Mouse (Mus musculus): ENCODE measurements around the gene Zbtb46.

The Zbtb46 gene

GRCm38 (mm10) chr2:181463008-181463738 lies 3.9 kb upstream of the Zbtb46 start:
- peak; percentile 84 for DNase-seq

GRCm38 (mm10) chr2:181462604-181463003 lies 3.4 kb upstream of the Zbtb46 start:
- DNase-seq, result no peak

- DNase-seq, result no peak
These were observed 2.4 kb upstream of the Zbtb46 start for GRCm38 (mm10) chr2:181461536-181462100.

GRCm38 (mm10) chr2:181459673-181460621 lies 721 bp upstream of the Zbtb46 start:
- peak; percentile 79 for DNase-seq

GRCm38 (mm10) chr2:181458411-181459152 lies 644 bp downstream of the Zbtb46 start:
- DNase-seq, result peak; percentile 56

- DNase-seq, result peak; percentile 19
These were observed 1.4 kb downstream of the Zbtb46 start for GRCm38 (mm10) chr2:181457831-181458230.

- DNase-seq, result peak; percentile 70
These were observed 3.3 kb downstream of the Zbtb46 start for GRCm38 (mm10) chr2:181455899-181456298.

- DNase-seq, result no peak
These were observed 6.0 kb downstream of the Zbtb46 start for GRCm38 (mm10) chr2:181453274-181453673.

GRCm38 (mm10) chr2:181452181-181452580 lies 7.0 kb downstream of the Zbtb46 start:
- no peak for DNase-seq

GRCm38 (mm10) chr2:181443016-181443415 lies 16.2 kb downstream of the Zbtb46 start:
- no peak for DNase-seq

- no peak for DNase-seq
These were observed 21.1 kb downstream of the Zbtb46 start for GRCm38 (mm10) chr2:181438176-181438575.

- DNase-seq, result no peak
These were observed 23.0 kb downstream of the Zbtb46 start for GRCm38 (mm10) chr2:181436246-181436645.

- DNase-seq, result no peak
These were observed 35.4 kb downstream of the Zbtb46 start for GRCm38 (mm10) chr2:181423834-181424233.

GRCm38 (mm10) chr2:181420903-181421638 lies 38.2 kb downstream of the Zbtb46 start:
- no peak for DNase-seq

- DNase-seq, result no peak
These were observed 38.8 kb downstream of the Zbtb46 start for GRCm38 (mm10) chr2:181420426-181420825.

- no peak for DNase-seq
These were observed 39.9 kb downstream of the Zbtb46 start for GRCm38 (mm10) chr2:181419359-181419758.

- DNase-seq, result peak; percentile 32
These were observed 43.3 kb downstream of the Zbtb46 start for GRCm38 (mm10) chr2:181415945-181416344.

- DNase-seq, result no peak
These were observed 46.1 kb downstream of the Zbtb46 start for GRCm38 (mm10) chr2:181413141-181413540.

GRCm38 (mm10) chr2:181410760-181411473 lies 48.3 kb downstream of the Zbtb46 start:
- DNase-seq, result peak; percentile 82

- no peak for DNase-seq
These were observed 49.6 kb downstream of the Zbtb46 start for GRCm38 (mm10) chr2:181409643-181410042.

GRCm38 (mm10) chr2:181403722-181404121 lies 55.5 kb downstream of the Zbtb46 start:
- no peak for DNase-seq

Data from lung, postnatal 10 days (tissue).